Mouse (Mus musculus): ENCODE data around the gene Rasal2. TPM values are rescaled to one million over a fixed set of nuclear protein-coding genes. Genes with fewer than 3 reads are reported as not detected.

The Rasal2 gene
- polyA plus RNA-seq, 1 experiment from 2014 or later = 11.1 TPM

DNA sequence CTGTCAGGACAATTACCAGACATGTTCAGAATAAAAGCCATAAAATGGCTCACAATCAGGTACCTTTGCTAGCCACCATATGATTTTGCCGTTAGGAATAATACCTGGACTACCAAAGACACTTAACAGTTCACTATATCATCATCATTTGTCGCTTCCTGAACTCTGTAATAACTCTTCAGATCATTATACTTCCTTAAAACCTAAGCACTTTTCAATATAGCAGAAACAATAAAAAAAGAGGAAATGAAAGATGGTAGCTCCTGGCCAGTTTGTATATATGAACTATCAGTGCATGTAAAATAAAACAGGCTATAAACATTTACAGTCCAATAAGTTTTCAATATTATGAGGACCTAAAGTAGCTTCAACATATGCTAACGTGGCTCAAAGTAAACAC is 127.0 kb downstream of the Rasal2 start:
- Histone ChIP-seq H3K36me3 (replicated peaks; ENCODE audit: control insufficient read depth, insufficient read depth, low read depth, low read length) (no peaks in the 10 kb centered on the region), H3K4me2 (ENCODE audit: low read depth, low read length) (no peak overlapping the region), H3K27ac (replicated peaks; ENCODE audit: low read depth, low read length) (no peak overlapping the region), H3K27me3 (ENCODE audit: control insufficient read depth, insufficient read depth, low read length) (no peaks in the 10 kb centered on the region), H3K4me1 (ENCODE audit: control insufficient read depth, insufficient read depth, low read length) (no peaks in the 10 kb centered on the region), H3K9ac (replicated peaks; ENCODE audit: low read length) (no peak overlapping the region), H3K9me3 (replicated peaks; ENCODE audit: control insufficient read depth, low read length) (no peaks in the 10 kb centered on the region), H3K4me3 (ENCODE audit: low read depth, low read length) (no peak overlapping the region)
- DNase-seq (ENCODE audit: low spot score) (no peak), ATAC-seq (replicated peaks; ENCODE audit: insufficient number of reproducible peaks, low FRiP score, low TSS enrichment, low read depth) (no peak)
- WGBS = 86% methylated on average over 3 of the region's 3 CpGs

DNA sequence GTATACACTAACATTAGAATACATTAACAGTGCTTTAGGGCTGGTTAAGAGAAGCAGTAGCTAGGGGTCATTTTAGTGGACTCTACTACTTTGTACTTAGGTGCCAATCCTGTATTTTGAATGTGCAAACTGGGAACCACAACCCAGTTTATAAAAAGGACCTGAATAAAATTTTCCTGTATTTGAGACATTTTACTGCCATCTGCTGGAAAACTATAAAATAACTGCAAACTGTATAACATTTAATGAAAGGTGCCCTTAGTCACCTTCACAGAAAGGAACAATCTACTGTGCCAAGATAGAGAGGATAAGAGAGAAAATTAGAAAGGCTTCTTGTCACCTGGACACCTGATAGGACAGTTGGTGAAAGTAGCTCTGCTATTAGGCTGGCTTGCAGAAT is 131.6 kb downstream of the Rasal2 start:
- H3K4me2 ChIP-seq (ENCODE audit: low read depth, low read length) = no peak overlapping the region
- peak; percentile 51 for DNase-seq (ENCODE audit: low spot score)

DNA sequence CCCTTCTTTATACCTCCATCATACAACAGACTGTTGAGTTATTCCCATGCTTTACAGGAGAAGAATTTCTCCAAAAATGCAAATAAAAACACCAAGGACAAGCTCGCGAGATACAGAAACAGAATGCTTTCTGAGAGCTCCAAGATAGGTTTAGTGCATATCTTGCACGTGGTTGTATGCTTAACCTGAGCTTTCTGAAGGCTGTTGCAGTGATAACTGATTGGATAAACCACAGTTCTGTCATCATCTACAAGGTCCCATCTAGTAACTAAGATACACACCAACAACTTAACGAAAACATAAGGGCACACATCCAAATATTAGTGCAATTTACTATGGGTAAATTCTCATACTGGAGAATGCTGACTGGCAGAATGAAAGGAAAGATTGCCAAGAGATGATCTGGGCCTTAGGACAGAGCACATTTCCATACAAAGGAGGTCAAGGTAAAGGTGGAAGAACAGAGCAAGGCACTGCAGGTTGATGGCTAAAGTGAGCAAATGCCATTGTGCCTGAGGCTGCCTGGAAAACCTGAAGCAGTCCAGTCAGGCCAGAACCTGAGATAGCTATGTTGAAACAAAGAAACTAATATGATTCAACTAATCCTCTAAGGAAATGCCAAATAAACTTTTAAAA is 136.6 kb downstream of the Rasal2 start:
- no peak for DNase-seq (ENCODE audit: low spot score)
- Histone ChIP-seq H3K36me3 (replicated peaks; ENCODE audit: control insufficient read depth, insufficient read depth, low read depth, low read length) (no peaks in the 10 kb centered on the region), H3K9ac (replicated peaks; ENCODE audit: low read length) (no peak overlapping the region), H3K27ac (replicated peaks; ENCODE audit: low read depth, low read length) (no peak overlapping the region), H3K9me3 (replicated peaks; ENCODE audit: control insufficient read depth, low read length) (no peaks in the 10 kb centered on the region), H3K4me1 (ENCODE audit: control insufficient read depth, insufficient read depth, low read length) (no peaks in the 10 kb centered on the region), H3K4me2 (ENCODE audit: low read depth, low read length) (no peak overlapping the region), H3K4me3 (ENCODE audit: low read depth, low read length) (no peak overlapping the region), H3K27me3 (ENCODE audit: control insufficient read depth, insufficient read depth, low read length) (no peaks in the 10 kb centered on the region)
- ATAC-seq (replicated peaks; ENCODE audit: insufficient number of reproducible peaks, low FRiP score, low TSS enrichment, low read depth) = no peak
- 88% methylated on average over 4 of the region's 4 CpGs for WGBS

More for the DNA sequence above, 131.6 kb downstream of the Rasal2 start:
- H3K27me3 ChIP-seq (ENCODE audit: control insufficient read depth, insufficient read depth, low read length) = no peaks in the 10 kb centered on the region
- no peaks in the 10 kb centered on the region for H3K9me3 ChIP-seq (replicated peaks; ENCODE audit: control insufficient read depth, low read length)
- H3K9ac ChIP-seq (replicated peaks; ENCODE audit: low read length) = no peak overlapping the region
- no peak overlapping the region for H3K4me3 ChIP-seq (ENCODE audit: low read depth, low read length)
- H3K4me1 ChIP-seq (ENCODE audit: control insufficient read depth, insufficient read depth, low read length) = no peaks in the 10 kb centered on the region
- H3K27ac ChIP-seq (replicated peaks; ENCODE audit: low read depth, low read length) = no peak overlapping the region
- ATAC-seq (replicated peaks; ENCODE audit: insufficient number of reproducible peaks, low FRiP score, low TSS enrichment, low read depth) = no peak
- H3K36me3 ChIP-seq (replicated peaks; ENCODE audit: control insufficient read depth, insufficient read depth, low read depth, low read length) = no peaks in the 10 kb centered on the region

- Histone ChIP-seq H3K27me3 (ENCODE audit: control insufficient read depth, insufficient read depth, low read length) (no peaks in the 10 kb centered on the region), H3K4me3 (ENCODE audit: low read depth, low read length) (no peak overlapping the region), H3K9ac (replicated peaks; ENCODE audit: low read length) (no peak overlapping the region), H3K27ac (replicated peaks; ENCODE audit: low read depth, low read length) (no peak overlapping the region), H3K4me1 (ENCODE audit: control insufficient read depth, insufficient read depth, low read length) (no peaks in the 10 kb centered on the region), H3K9me3 (replicated peaks; ENCODE audit: control insufficient read depth, low read length) (no peaks in the 10 kb centered on the region), H3K4me2 (ENCODE audit: low read depth, low read length) (no peak overlapping the region), H3K36me3 (replicated peaks; ENCODE audit: control insufficient read depth, insufficient read depth, low read depth, low read length) (no peaks in the 10 kb centered on the region)
- ATAC-seq (replicated peaks; ENCODE audit: insufficient number of reproducible peaks, low FRiP score, low TSS enrichment, low read depth) (no peak), DNase-seq (ENCODE audit: low spot score) (no peak)
- 85% methylated on average over 3 of the region's 3 CpGs for WGBS
Measured at GRCm38 (mm10) chr1:157267894-157268293, 144.5 kb downstream of the Rasal2 start.

GRCm38 (mm10) chr1:157256562-157256961 is 155.8 kb downstream of the Rasal2 start:
- 22% methylated on average over 4 of the region's 4 CpGs for WGBS
- H3K36me3 ChIP-seq (replicated peaks; ENCODE audit: control insufficient read depth, insufficient read depth, low read depth, low read length) = no peaks in the 10 kb centered on the region

GRCm38 (mm10) chr1:157255776-157256175 is 156.6 kb downstream of the Rasal2 start:
- no peak overlapping the region for H3K4me2 ChIP-seq (ENCODE audit: low read depth, low read length)
- H3K27me3 ChIP-seq (ENCODE audit: control insufficient read depth, insufficient read depth, low read length) = no peaks in the 10 kb centered on the region
- no peak overlapping the region for H3K4me3 ChIP-seq (ENCODE audit: low read depth, low read length)
- ATAC-seq (replicated peaks; ENCODE audit: insufficient number of reproducible peaks, low FRiP score, low TSS enrichment, low read depth) = no peak
- DNase-seq (ENCODE audit: low spot score) = no peak
- no peak overlapping the region for H3K27ac ChIP-seq (replicated peaks; ENCODE audit: low read depth, low read length)
- H3K36me3 ChIP-seq (replicated peaks; ENCODE audit: control insufficient read depth, insufficient read depth, low read depth, low read length) = no peaks in the 10 kb centered on the region
- H3K9ac ChIP-seq (replicated peaks; ENCODE audit: low read length) = no peak overlapping the region
- H3K9me3 ChIP-seq (replicated peaks; ENCODE audit: control insufficient read depth, low read length) = no peaks in the 10 kb centered on the region
- H3K4me1 ChIP-seq (ENCODE audit: control insufficient read depth, insufficient read depth, low read length) = no peaks in the 10 kb centered on the region
- 78% methylated on average over 1 of the region's 1 CpGs for WGBS

More at GRCm38 (mm10) chr1:157256562-157256961, 155.8 kb downstream of the Rasal2 start:
- DNase-seq (ENCODE audit: low spot score) (peak; percentile 61), ATAC-seq (replicated peaks; ENCODE audit: insufficient number of reproducible peaks, low FRiP score, low TSS enrichment, low read depth) (peak; percentile 84)
- H3K4me3 ChIP-seq (ENCODE audit: low read depth, low read length) = no peak overlapping the region
- H3K4me2 ChIP-seq (ENCODE audit: low read depth, low read length) = no peak overlapping the region
- no peaks in the 10 kb centered on the region for H3K9me3 ChIP-seq (replicated peaks; ENCODE audit: control insufficient read depth, low read length)
- no peak overlapping the region for H3K9ac ChIP-seq (replicated peaks; ENCODE audit: low read length)
- H3K27ac ChIP-seq (replicated peaks; ENCODE audit: low read depth, low read length) = no peak overlapping the region
- H3K27me3 ChIP-seq (ENCODE audit: control insufficient read depth, insufficient read depth, low read length) = no peaks in the 10 kb centered on the region
- H3K4me1 ChIP-seq (ENCODE audit: control insufficient read depth, insufficient read depth, low read length) = no peaks in the 10 kb centered on the region

GRCm38 (mm10) chr1:157253600-157254490 is 158.6 kb downstream of the Rasal2 start:
- Histone ChIP-seq H3K27me3 (ENCODE audit: control insufficient read depth, insufficient read depth, low read length) (no peaks in the 10 kb centered on the region), H3K4me1 (ENCODE audit: control insufficient read depth, insufficient read depth, low read length) (no peaks in the 10 kb centered on the region), H3K27ac (replicated peaks; ENCODE audit: low read depth, low read length) (no peak overlapping the region), H3K4me2 (ENCODE audit: low read depth, low read length) (no peak overlapping the region), H3K9ac (replicated peaks; ENCODE audit: low read length) (no peak overlapping the region), H3K4me3 (ENCODE audit: low read depth, low read length) (no peak overlapping the region), H3K36me3 (replicated peaks; ENCODE audit: control insufficient read depth, insufficient read depth, low read depth, low read length) (no peaks in the 10 kb centered on the region), H3K9me3 (replicated peaks; ENCODE audit: control insufficient read depth, low read length) (no peaks in the 10 kb centered on the region)
- WGBS = 72% methylated on average over 9 of the region's 9 CpGs
- DNase-seq (ENCODE audit: low spot score) (no peak), ATAC-seq (replicated peaks; ENCODE audit: insufficient number of reproducible peaks, low FRiP score, low TSS enrichment, low read depth) (no peak)

DNA sequence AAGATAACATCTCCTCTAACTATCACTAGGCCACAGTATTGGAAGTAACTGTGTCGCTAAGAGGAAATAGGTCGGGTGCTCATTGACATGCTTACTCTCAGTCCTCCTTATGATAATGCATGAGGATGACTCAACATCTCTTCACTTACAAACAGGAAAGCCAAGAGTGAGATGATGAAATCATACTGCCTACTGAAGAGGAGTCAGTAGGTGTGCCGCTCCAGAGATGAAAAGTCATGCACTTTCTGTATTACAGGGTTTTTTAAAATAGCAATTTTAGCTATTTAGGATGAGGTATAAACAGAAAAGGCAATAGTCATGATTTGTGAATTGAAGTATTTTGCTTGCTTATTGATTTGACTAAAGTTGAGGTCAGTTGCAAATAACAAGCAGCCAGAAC is 164.3 kb downstream of the Rasal2 start:
- H3K9ac ChIP-seq (replicated peaks; ENCODE audit: low read length) = no peak overlapping the region
- no peak overlapping the region for H3K4me3 ChIP-seq (ENCODE audit: low read depth, low read length)
- H3K27ac ChIP-seq (replicated peaks; ENCODE audit: low read depth, low read length) = no peak overlapping the region
- ATAC-seq (replicated peaks; ENCODE audit: insufficient number of reproducible peaks, low FRiP score, low TSS enrichment, low read depth) (no peak), DNase-seq (ENCODE audit: low spot score) (no peak)
- H3K36me3 ChIP-seq (replicated peaks; ENCODE audit: control insufficient read depth, insufficient read depth, low read depth, low read length) = no peaks in the 10 kb centered on the region
- H3K27me3 ChIP-seq (ENCODE audit: control insufficient read depth, insufficient read depth, low read length) = no peaks in the 10 kb centered on the region
- H3K4me1 ChIP-seq (ENCODE audit: control insufficient read depth, insufficient read depth, low read length) = peaks cover 2% of the 10 kb centered on the region; the same call in 1 of the 2 replicates
- no peaks in the 10 kb centered on the region for H3K9me3 ChIP-seq (replicated peaks; ENCODE audit: control insufficient read depth, low read length)
- 90% methylated on average over 3 of the region's 3 CpGs for WGBS
- no peak overlapping the region for H3K4me2 ChIP-seq (ENCODE audit: low read depth, low read length)
